Mouse (Mus musculus): ENCODE measurements at regions not wholly inside any gene's neighbourhood (a gene's known extent, or its start where the extent isn't known, plus 50 kb on each side); places are given as distances from the start of the nearest gene placed in this dataset.
"Not testable (repeated sequence)": the region's sequence is repeated elsewhere in the genome, so short reads cannot be mapped to it uniquely, and the experiment has no call there.

DNA sequence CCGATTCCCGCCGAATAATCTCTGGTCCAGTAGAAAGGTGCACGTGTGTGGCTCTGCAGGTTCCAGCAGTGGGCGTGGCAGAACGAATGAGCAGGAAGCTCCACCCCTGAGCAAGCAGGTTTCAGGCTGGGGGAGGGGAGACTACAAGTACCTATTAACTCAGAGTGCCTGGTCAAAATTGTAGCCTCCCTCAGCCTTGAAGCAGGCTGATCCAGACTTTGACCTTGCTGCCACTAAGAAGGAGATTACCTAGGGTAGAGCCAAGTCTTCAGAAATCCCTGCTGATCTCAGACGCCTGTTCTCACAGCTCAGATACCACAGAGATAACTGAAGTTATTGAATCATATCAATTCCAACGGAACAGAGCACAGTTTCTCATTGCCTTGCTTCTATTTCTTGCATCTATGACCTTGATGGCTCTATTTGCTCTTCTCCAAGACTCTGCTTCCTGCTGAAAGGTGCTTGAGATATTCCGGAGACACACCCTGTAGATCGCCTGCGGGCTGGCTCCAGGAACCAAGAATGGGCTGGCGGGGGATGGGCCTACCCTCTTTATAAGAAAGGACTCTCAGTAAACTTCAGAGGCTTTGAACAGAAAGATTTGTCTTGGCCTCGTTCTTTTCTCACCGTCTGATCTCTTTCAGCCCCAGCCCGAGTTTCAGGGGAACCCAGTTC, 165.1 kb upstream of the Sdr16c6 start:
- not testable (repeated sequence) for H3K9ac ChIP-seq; H3K4me2 ChIP-seq; H3K36me3 ChIP-seq; H3K4me1 ChIP-seq; H3K27me3 ChIP-seq; H3K4me3 ChIP-seq; H3K27ac ChIP-seq; H3K9me3 ChIP-seq; ATAC-seq (ENCODE audit: insufficient number of reproducible peaks, low FRiP score, low TSS enrichment, low read depth)
- WGBS = 82% methylated on average over 15 of the region's 15 CpGs

DNA sequence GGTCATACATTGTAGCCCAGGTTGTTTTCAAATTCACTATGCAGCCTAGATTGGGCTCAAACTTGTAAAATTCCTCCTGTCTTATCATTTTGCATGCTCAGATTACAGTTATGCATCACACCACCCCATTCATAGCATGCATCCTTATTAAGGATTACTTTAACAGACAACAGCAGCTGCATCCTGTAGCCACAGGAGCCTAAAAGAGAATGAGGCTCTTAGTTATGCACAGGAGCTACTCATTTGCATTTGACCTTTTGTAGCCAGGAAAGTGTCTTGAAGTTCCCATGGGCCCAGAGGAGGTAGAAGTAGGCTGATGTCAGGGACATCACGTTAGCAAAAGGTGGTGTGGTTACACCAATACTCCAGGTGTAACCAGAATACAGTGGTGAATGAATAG, 148.9 kb upstream of the Sdr16c6 start:
- 16% methylated on average over 1 of the region's 1 CpGs for WGBS
- Histone ChIP-seq H3K9me3 (no peaks in the 10 kb centered on the region), H3K4me3 (no peak overlapping the region), H3K4me2 (no peak overlapping the region), H3K36me3 (no peaks in the 10 kb centered on the region), H3K9ac (no peak overlapping the region), H3K27me3 (no peaks in the 10 kb centered on the region), H3K27ac (no peak overlapping the region), H3K4me1 (no peaks in the 10 kb centered on the region)
- ATAC-seq (ENCODE audit: insufficient number of reproducible peaks, low FRiP score, low TSS enrichment, low read depth) = no peak

DNA sequence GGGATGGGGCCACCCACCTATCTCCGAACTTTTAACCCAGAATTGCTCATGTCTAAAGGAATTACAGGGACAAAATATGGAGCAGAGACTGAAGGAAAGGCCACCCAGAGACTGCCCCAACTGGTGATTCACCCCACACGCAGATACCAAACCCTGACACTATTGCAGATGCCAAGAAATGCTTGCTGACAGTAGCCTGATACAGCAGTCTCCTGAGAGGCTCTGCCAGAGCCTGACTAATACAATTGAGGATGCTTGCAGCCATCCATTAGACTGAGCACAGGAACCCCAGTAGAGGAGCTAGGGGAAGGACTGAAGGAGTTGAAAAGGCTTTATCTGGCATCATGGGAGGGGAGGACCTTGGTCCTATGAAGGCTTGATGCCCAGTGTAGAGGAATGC, 142.4 kb upstream of the Sdr16c6 start:
- H3K9me3 ChIP-seq = no peaks in the 10 kb centered on the region
- no peaks in the 10 kb centered on the region for H3K36me3 ChIP-seq
- no peak overlapping the region for H3K4me3 ChIP-seq
- WGBS = 82% methylated on average over 2 of the region's 2 CpGs
- H3K9ac ChIP-seq = no peak overlapping the region
- no peak overlapping the region for H3K4me2 ChIP-seq
- no peak overlapping the region for H3K27ac ChIP-seq
- no peak for ATAC-seq (ENCODE audit: insufficient number of reproducible peaks, low FRiP score, low TSS enrichment, low read depth)
- no peaks in the 10 kb centered on the region for H3K27me3 ChIP-seq
- no peaks in the 10 kb centered on the region for H3K4me1 ChIP-seq

DNA sequence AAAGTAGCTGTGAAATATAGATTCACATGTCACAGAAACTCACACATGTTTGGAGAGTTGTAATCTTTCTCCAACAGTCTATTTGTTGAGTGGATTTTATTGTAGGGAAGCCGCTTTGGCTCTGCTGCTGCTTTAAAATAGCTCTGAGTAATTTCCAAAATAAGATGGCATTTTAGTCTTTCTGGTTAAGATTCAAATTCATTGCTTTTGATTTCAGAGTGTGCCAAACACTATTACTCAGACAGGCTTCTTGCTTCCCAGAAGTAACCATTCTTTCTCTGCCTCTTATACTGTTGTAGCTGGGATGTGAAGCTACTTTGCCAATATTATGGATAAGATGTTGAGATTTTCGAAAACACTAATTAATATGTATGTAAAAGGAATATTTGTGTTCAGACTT, 134.6 kb upstream of the Sdr16c6 start:
- H3K27me3 ChIP-seq = no peaks in the 10 kb centered on the region
- H3K27ac ChIP-seq = no peak overlapping the region
- no peak overlapping the region for H3K4me3 ChIP-seq
- H3K4me2 ChIP-seq = no peak overlapping the region
- ATAC-seq (ENCODE audit: insufficient number of reproducible peaks, low FRiP score, low TSS enrichment, low read depth) = no peak
- H3K9ac ChIP-seq = no peak overlapping the region
- no peaks in the 10 kb centered on the region for H3K4me1 ChIP-seq
- H3K36me3 ChIP-seq = no peaks in the 10 kb centered on the region
- no peaks in the 10 kb centered on the region for H3K9me3 ChIP-seq
- WGBS = 79% methylated on average over 2 of the region's 2 CpGs

GRCm38 (mm10) chr4:4205158-4205557, 127.8 kb upstream of the Sdr16c6 start:
- Histone ChIP-seq H3K9ac (no peak overlapping the region), H3K27me3 (no peaks in the 10 kb centered on the region), H3K4me2 (no peak overlapping the region), H3K4me3 (no peak overlapping the region), H3K4me1 (no peaks in the 10 kb centered on the region), H3K36me3 (no peaks in the 10 kb centered on the region), H3K9me3 (no peaks in the 10 kb centered on the region), H3K27ac (no peak overlapping the region)
- WGBS = 63% methylated on average over 1 of the region's 1 CpGs
- ATAC-seq (ENCODE audit: insufficient number of reproducible peaks, low FRiP score, low TSS enrichment, low read depth) = no peak

DNA sequence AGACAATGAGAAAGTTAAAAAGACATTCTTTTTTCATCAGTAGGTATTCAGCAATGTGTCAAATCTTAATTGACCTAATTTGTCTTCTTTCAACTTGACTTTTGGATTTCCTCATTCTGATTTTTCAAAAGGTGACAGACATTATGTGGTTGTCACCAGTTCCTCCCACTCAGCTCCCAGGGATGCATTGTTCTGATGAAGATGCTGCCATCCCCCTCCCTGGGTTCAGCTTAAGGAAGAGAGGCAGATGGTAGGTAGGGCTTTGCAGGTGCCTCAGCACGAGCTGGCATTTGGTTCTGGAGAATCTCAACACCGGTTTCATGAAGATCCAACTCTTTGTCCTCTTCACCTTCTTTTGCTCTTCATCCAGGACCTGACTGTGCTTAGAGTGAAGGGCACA, 122.0 kb upstream of the Sdr16c6 start:
- no peak overlapping the region for H3K9ac ChIP-seq
- no peaks in the 10 kb centered on the region for H3K27me3 ChIP-seq
- H3K9me3 ChIP-seq = no peaks in the 10 kb centered on the region
- no peak overlapping the region for H3K4me2 ChIP-seq
- H3K27ac ChIP-seq = no peak overlapping the region
- ATAC-seq (ENCODE audit: insufficient number of reproducible peaks, low FRiP score, low TSS enrichment, low read depth) = no peak
- H3K4me1 ChIP-seq = 0 out of 2 replicates have a peak, but pooled peaks cover 10% of the 10 kb centered on the region
- no peak overlapping the region for H3K4me3 ChIP-seq
- 54% methylated on average over 2 of the region's 2 CpGs for WGBS
- H3K36me3 ChIP-seq = no peaks in the 10 kb centered on the region

- WGBS = 72% methylated on average over 2 of the region's 2 CpGs
Observed at GRCm38 (mm10) chr4:4195834-4196233, 118.5 kb upstream of the Sdr16c6 start.

GRCm38 (mm10) chr4:4195250-4195649, 117.9 kb upstream of the Sdr16c6 start:
- 53% methylated on average over 8 of the region's 8 CpGs for WGBS
- Histone ChIP-seq H3K27me3 (no peaks in the 10 kb centered on the region), H3K9me3 (no peaks in the 10 kb centered on the region), H3K9ac (no peak overlapping the region), H3K4me2 (no peak overlapping the region), H3K36me3 (no peaks in the 10 kb centered on the region), H3K4me1 (0 out of 2 replicates have a peak, but pooled peaks cover 10% of the 10 kb centered on the region), H3K4me3 (no peak overlapping the region), H3K27ac (0 out of 2 replicates have a peak overlapping the region, but pooled peaks have one; percentile 19)
- ATAC-seq (ENCODE audit: insufficient number of reproducible peaks, low FRiP score, low TSS enrichment, low read depth) = no peak

More at GRCm38 (mm10) chr4:4195834-4196233, 118.5 kb upstream of the Sdr16c6 start:
- no peak for ATAC-seq (ENCODE audit: insufficient number of reproducible peaks, low FRiP score, low TSS enrichment, low read depth)
- no peak overlapping the region for H3K4me2 ChIP-seq
- no peak overlapping the region for H3K4me3 ChIP-seq
- 0 out of 2 replicates have a peak, but pooled peaks cover 10% of the 10 kb centered on the region for H3K4me1 ChIP-seq
- H3K36me3 ChIP-seq = no peaks in the 10 kb centered on the region
- no peak overlapping the region for H3K9ac ChIP-seq
- H3K27me3 ChIP-seq = no peaks in the 10 kb centered on the region
- H3K27ac ChIP-seq = no peak overlapping the region
- no peaks in the 10 kb centered on the region for H3K9me3 ChIP-seq

Measured in limb, embryonic 15.5 days (tissue).